Mouse (Mus musculus): ENCODE measurements at regions not wholly inside any gene's neighbourhood (a gene's known extent, or its start where the extent isn't known, plus 50 kb on each side); places are given as distances from the start of the nearest gene placed in this dataset.
"Not testable (repeated sequence)": the region's sequence is repeated elsewhere in the genome, so short reads cannot be mapped to it uniquely, and the experiment has no call there.

DNA sequence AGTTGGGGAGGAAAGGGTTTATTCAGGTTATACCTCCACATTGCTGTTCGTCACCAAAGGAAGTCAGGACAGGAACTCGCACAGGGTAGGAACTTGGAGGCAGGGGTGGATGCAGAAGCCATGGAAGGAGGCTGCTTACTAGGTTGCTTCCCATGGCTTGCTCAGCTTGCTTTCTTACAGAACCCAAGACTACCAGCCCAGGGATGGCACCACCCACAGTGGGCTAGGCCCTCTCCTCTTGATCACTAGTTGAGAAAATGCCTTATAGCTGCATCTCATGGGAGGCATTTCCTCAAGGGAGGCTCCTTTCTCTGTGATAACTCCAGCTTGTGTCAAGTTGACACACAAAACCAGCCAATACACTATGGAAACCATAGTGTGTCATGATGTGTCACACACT lies 66.8 kb upstream of the Pax1 start:
- TF ChIP-seq POLR2A (IDR thresholded peaks at IDR 0.05; ENCODE audit: borderline replicate concordance, insufficient read depth, low read length); CTCF (IDR thresholded peaks at IDR 0.05; ENCODE audit: borderline replicate concordance, insufficient read depth, low read depth, low read length): not testable (repeated sequence)
